Mouse (Mus musculus): Measurements from ENCODE around the gene Gnat1.

Gene Gnat1

GRCm38 (mm10) chr9:107700114-107700571 lies 20.6 kb upstream of the Gnat1 start:
- no peak for DNase-seq (ENCODE audit: low spot score in 2 of 2)

- DNase-seq (ENCODE audit: low spot score in 2 of 2): no peak
Observed at GRCm38 (mm10) chr9:107699376-107699980, 20.0 kb upstream of the Gnat1 start.

GRCm38 (mm10) chr9:107698611-107699190 lies 19.2 kb upstream of the Gnat1 start:
- no peak for DNase-seq (ENCODE audit: low spot score in 2 of 2)

GRCm38 (mm10) chr9:107697811-107698521 lies 18.5 kb upstream of the Gnat1 start:
- DNase-seq (ENCODE audit: low spot score in 2 of 2): no peak

- DNase-seq (ENCODE audit: low spot score in 2 of 2): no peak
Observed at GRCm38 (mm10) chr9:107696845-107697610, 17.5 kb upstream of the Gnat1 start.

GRCm38 (mm10) chr9:107696106-107696479 lies 16.6 kb upstream of the Gnat1 start:
- DNase-seq (ENCODE audit: low spot score in 2 of 2): no peak

GRCm38 (mm10) chr9:107695441-107696105 lies 16.1 kb upstream of the Gnat1 start:
- no peak for DNase-seq (ENCODE audit: low spot score in 2 of 2)

GRCm38 (mm10) chr9:107694627-107695026 lies 15.1 kb upstream of the Gnat1 start:
- DNase-seq (ENCODE audit: low spot score in 2 of 2): no peak

- DNase-seq (ENCODE audit: low spot score in 2 of 2): no peak
Observed at GRCm38 (mm10) chr9:107693433-107693987, 14.0 kb upstream of the Gnat1 start.

GRCm38 (mm10) chr9:107692785-107693184 lies 13.3 kb upstream of the Gnat1 start:
- DNase-seq (ENCODE audit: low spot score in 2 of 2): no peak

GRCm38 (mm10) chr9:107690391-107690790 lies 10.9 kb upstream of the Gnat1 start:
- DNase-seq (ENCODE audit: low spot score in 2 of 2): no peak

- DNase-seq (ENCODE audit: low spot score in 2 of 2): no peak
Observed at GRCm38 (mm10) chr9:107688939-107689338, 9.4 kb upstream of the Gnat1 start.

- no peak for DNase-seq (ENCODE audit: low spot score in 2 of 2)
Observed at GRCm38 (mm10) chr9:107688415-107688814, 8.9 kb upstream of the Gnat1 start.

- DNase-seq (ENCODE audit: low spot score in 2 of 2): peak in 1 of 2 experiments; percentile 59
Observed at GRCm38 (mm10) chr9:107685231-107685981, 5.9 kb upstream of the Gnat1 start.

GRCm38 (mm10) chr9:107682405-107682804 lies 2.9 kb upstream of the Gnat1 start:
- DNase-seq (ENCODE audit: low spot score in 2 of 2): no peak

- no peak for DNase-seq (ENCODE audit: low spot score in 2 of 2)
Observed at GRCm38 (mm10) chr9:107678861-107679260, 651 bp downstream of the Gnat1 start.

GRCm38 (mm10) chr9:107677819-107678526 lies 1.5 kb downstream of the Gnat1 start:
- DNase-seq (ENCODE audit: low spot score in 2 of 2): peak; percentile 66 to 68

GRCm38 (mm10) chr9:107677091-107677784 lies 2.3 kb downstream of the Gnat1 start:
- no peak for DNase-seq (ENCODE audit: low spot score in 2 of 2)

GRCm38 (mm10) chr9:107676302-107676701 lies 3.2 kb downstream of the Gnat1 start:
- DNase-seq (ENCODE audit: low spot score in 2 of 2): no peak
